Mouse (Mus musculus) ES-E14 (cell line): ENCODE data around the gene B4galnt3. TPM values are rescaled to one million over a fixed set of nuclear protein-coding genes. Genes with fewer than 3 reads are reported as not detected.
A peak's percentile ranks its signal among the peaks of the same experiment; 100 is the strongest.

Experiments used
- DNase-seq: peaks from one replicate; pipeline ENCODE4 v3.0.0-alpha.2; 2013; ENCODE audit warnings: low read depth, low spot score
- H3K27ac ChIP-seq: 2 replicates; pipeline ENCODE4 v1.5.1; 2012; ENCODE audit warnings: low read depth, mild to moderate bottlenecking, low read length, moderate library complexity, mixed read lengths; ENCODE audit not compliant: poor library complexity, insufficient read depth, severe bottlenecking
- H3K36me3 ChIP-seq: 2 replicates; pipeline ENCODE4 v1.6.1; 2012; ENCODE audit warnings: mild to moderate bottlenecking, low read length, moderate library complexity, mixed read lengths; ENCODE audit not compliant: control insufficient read depth, poor library complexity, insufficient read depth, severe bottlenecking
- H3K4me1 ChIP-seq, 2 experiments: fragments of 150-350 bp in 1 of 2; sonication (generic) in 1 of 2; 2 replicates each; pipeline ENCODE4 v1.6.1; 2012; ENCODE audit warnings: low read length in 2 of 2, mild to moderate bottlenecking in 1 of 2, mixed read lengths in 1 of 2; ENCODE audit not compliant: control insufficient read depth in 2 of 2, insufficient read depth in 2 of 2, poor library complexity in 1 of 2
- H3K4me3 ChIP-seq, 2 experiments: fragments of 150-350 bp in 1 of 2; sonication (generic) in 1 of 2; 2 replicates each; pipeline ENCODE4 v1.5.1; 2012; ENCODE audit warnings: low read length in 2 of 2, low read depth in 1 of 2, mild to moderate bottlenecking in 1 of 2, mixed read lengths in 1 of 2; ENCODE audit not compliant: insufficient read depth in 1 of 2, poor library complexity in 1 of 2, severe bottlenecking in 1 of 2
- H3K9ac ChIP-seq: 2 replicates; pipeline ENCODE4 v1.6.1; 2012; ENCODE audit warnings: low read depth, mild to moderate bottlenecking, low read length, mixed read lengths; ENCODE audit not compliant: poor library complexity, insufficient read depth, severe bottlenecking
- H3K9me3 ChIP-seq: fragments of 150-350 bp; sonication (generic); 2 replicates; pipeline ENCODE4 v1.6.1; 2012; ENCODE audit warnings: low read depth, mild to moderate bottlenecking, low read length; ENCODE audit not compliant: control insufficient read depth, insufficient read depth
- CHD2 ChIP-seq: IDR thresholded peaks from 2 replicates; pipeline ENCODE4 v1.6.1; 2014; ENCODE audit warnings: mild to moderate bottlenecking, low read depth, low read length, inconsistent platforms
- HCFC1 ChIP-seq: IDR thresholded peaks from 2 replicates; pipeline ENCODE4 v1.6.1; 2012; ENCODE audit warnings: low read length, inconsistent platforms, borderline replicate concordance; ENCODE audit not compliant: insufficient read depth
- MAFK ChIP-seq: IDR thresholded peaks from 2 replicates; pipeline ENCODE4 v1.6.1; 2014; ENCODE audit warnings: mild to moderate bottlenecking, low read depth, low read length, inconsistent platforms; ENCODE audit not compliant: insufficient read depth
- ZC3H11A ChIP-seq: IDR thresholded peaks from 2 replicates; pipeline ENCODE4 v1.6.1; 2012; ENCODE audit warnings: low read depth, mild to moderate bottlenecking, inconsistent platforms, low read length, borderline replicate concordance
- ZNF384 ChIP-seq: IDR thresholded peaks from 2 replicates; pipeline ENCODE4 v1.6.1; 2012; ENCODE audit warnings: low read depth, low read length, inconsistent platforms
- in situ Hi-C, 2 experiments: fragments of 600-800 bp; cut with MboI; formaldehyde crosslinking; loops; one replicate each; pipeline ENCODE4 v1.15.1; 2025; ENCODE audit warnings: low sequenced_read_pairs in 2 of 2, inconsistent platforms in 1 of 2; ENCODE audit not compliant: unreplicated experiment in 2 of 2
- total RNA-seq: library from RNA; depleted of rRNA; stranded (reverse); fragments of 300-350 nt; gene quantifications from 2 replicates; pipeline ENCODE4 v1.2.3, GENCODE M21; 2012

Gene B4galnt3
- total RNA-seq, 1 experiment = 34.1 TPM

DNA sequence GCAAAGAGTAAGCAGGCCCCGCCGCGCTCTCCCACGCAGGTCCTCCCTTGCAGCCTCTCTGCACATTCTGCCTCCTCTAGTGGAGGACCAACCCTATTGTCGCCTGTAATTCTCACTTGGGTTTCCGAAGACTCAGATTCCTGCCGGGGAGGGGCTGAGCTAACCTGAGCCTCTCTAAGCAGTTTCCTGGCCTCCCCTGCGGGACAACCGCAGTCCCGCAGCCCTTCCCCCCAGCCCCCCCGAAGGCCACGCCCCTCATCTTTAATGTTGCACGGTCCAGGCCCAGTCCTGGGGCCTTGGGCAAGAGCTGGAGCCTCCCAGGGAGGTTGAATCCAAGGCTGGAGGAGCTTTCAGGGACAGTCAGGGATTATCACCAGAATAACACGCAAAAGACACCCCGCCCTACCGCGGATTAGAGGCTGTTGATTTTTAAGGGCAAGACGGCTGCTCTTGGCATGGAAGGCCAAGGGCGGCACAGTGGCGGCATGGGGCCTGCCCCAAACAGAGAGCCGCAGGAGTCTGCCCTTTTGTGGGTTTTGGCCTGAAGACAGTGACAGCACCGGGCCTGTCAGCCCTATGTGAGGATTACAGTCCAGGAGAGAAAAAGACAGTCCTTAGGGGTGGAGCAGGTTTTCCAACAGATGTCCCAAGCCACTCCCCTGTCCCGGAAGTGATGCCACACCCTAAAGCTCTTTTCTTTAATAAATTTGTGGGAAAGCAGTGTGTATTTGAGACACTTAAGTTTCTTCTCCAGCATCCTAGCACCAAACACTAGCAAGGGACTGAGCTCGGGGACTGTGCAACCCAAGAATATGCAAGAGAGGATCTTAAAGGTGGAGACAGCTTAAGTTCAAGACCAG is 105.8 kb downstream of the B4galnt3 start:
- DNase-seq = no peak
- Histone ChIP-seq H3K36me3 (no peaks in the 10 kb centered on the region), H3K27ac (peak overlapping the region; percentile 77), H3K4me3 (peak overlapping the region; percentile 30 to 38; a peak in 3 of 4 replicates), H3K9ac (peak overlapping the region; percentile 24), H3K4me1 (peaks cover 8 to 52% of the 10 kb centered on the region in 2 experiments), H3K9me3 (no peaks in the 10 kb centered on the region)
- in situ Hi-C loops = loop anchor here in 1 of 2 experiments (25.0 kb wide), 1 partner anchor 701 kb away; the partner anchor contains the start of gene Fbxl14
- no peak for TF ChIP-seq ZNF384
- no peak for TF ChIP-seq ZC3H11A
- TF ChIP-seq MAFK = no peak
- TF ChIP-seq CHD2 = no peak
- no peak for TF ChIP-seq HCFC1

DNA sequence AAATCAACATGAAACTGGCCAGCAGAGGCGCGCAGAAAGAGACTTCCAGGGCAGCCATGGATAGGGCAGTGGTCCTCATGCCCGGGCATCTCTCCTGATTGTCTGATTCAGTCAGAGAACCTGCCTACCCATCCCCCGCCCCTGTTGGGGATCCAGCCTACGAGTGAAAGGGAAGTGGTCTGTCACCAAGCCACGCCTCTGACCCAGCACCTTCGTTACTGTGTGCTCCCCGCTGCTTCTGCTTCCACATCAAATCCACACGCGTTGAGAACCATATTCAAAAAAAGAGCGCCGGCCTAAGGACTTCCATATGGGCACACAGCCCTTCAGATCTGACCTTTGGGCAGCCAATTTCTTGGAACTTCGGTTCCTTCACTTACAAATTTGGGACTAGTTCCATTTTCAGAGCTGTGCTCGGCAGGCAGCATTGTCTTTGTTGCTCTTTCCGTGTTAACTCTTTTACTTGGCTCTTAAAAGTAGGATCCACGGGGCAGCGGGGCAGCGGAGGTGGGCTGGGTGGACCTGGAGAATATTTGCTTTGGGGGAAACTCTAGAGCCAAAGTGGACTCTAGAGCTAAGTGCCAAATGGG is 106.7 kb downstream of the B4galnt3 start:
- H3K36me3 ChIP-seq = no peaks in the 10 kb centered on the region
- peak; percentile 59 for DNase-seq
- H3K4me3 ChIP-seq = peak overlapping the region; percentile 9 to 38
- H3K9ac ChIP-seq = peak overlapping the region; percentile 63
- H3K9me3 ChIP-seq = no peaks in the 10 kb centered on the region
- in situ Hi-C loops = loop anchor here in 1 of 2 experiments (25.0 kb wide), 1 partner anchor 700 kb away; the partner anchor contains the start of gene Fbxl14
- H3K27ac ChIP-seq = peak overlapping the region; percentile 74
- peaks cover 8 to 50% of the 10 kb centered on the region in 2 experiments for H3K4me1 ChIP-seq
- TF ChIP-seq ZC3H11A (no peak), HCFC1 (no peak), MAFK (no peak), ZNF384 (no peak), CHD2 (peak; percentile 25; the same call in 1 of the 2 replicates)

DNA sequence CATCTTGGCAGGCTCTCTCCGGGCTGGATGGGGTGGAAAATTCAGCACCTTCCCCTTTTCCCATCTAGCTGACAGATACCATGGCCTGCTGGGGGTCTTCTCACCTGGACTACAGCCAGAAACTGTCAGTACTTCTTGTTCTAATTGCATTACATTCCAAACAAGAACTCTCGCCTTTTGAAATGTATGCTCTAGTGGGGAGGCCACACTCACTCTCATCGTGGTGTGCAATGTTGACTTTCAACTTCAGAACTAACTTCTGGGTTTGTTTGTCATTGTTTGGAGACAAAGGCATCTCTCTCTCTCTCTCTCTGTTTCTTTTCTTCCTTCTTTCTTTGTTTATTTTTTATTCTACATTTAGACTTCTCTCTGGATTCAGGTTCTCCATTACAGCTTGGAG is 107.8 kb downstream of the B4galnt3 start:
- H3K9ac ChIP-seq = no peak overlapping the region
- H3K4me3 ChIP-seq = no peak overlapping the region
- DNase-seq = no peak
- no peak for TF ChIP-seq ZNF384
- no peak for TF ChIP-seq CHD2
- no peak for TF ChIP-seq MAFK
- TF ChIP-seq HCFC1 = no peak
- no peak for TF ChIP-seq ZC3H11A
- H3K4me1 ChIP-seq = peaks cover 8 to 46% of the 10 kb centered on the region in 2 experiments
- peak overlapping the region; percentile 74; the same call in 1 of the 2 replicates for H3K27ac ChIP-seq
- in situ Hi-C loops = loop anchor here in 1 of 2 experiments (25.0 kb wide), 1 partner anchor 699 kb away; the partner anchor contains the start of gene Fbxl14
- no peaks in the 10 kb centered on the region for H3K9me3 ChIP-seq
- H3K36me3 ChIP-seq = no peaks in the 10 kb centered on the region

DNA sequence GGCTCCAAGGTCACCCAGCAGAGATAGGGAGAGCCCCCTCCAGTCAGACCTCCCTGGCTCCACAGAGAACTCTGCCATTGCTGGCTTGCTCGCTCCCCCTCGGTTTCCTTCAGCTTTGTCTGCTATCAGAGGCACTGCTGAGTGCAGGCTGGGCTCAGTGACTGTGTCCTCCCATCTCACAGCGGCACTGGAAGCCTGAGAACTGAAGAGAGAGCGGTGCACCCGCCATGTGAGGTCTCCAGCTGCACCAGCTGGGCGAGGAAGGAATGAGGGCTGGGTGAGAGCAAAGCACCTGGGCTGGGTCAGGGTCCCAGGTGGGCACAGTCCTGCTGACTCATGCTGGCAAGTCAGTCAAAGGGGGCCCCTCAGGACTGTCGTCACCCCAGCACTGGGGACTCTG is 108.6 kb downstream of the B4galnt3 start:
- TF ChIP-seq HCFC1 (no peak), ZNF384 (no peak), ZC3H11A (no peak), CHD2 (no peak), MAFK (peak; percentile 44; the same call in 1 of the 2 replicates)
- Histone ChIP-seq H3K4me3 (peak overlapping the region; percentile 26; a peak in 2 of 4 replicates), H3K4me1 (peaks cover 6 to 43% of the 10 kb centered on the region in 2 experiments), H3K36me3 (no peaks in the 10 kb centered on the region), H3K9ac (peak overlapping the region; percentile 54; the same call in 1 of the 2 replicates), H3K27ac (peak overlapping the region; percentile 71; the same call in 1 of the 2 replicates), H3K9me3 (no peaks in the 10 kb centered on the region)
- no peak for DNase-seq
- in situ Hi-C loops = loop anchor here in 1 of 2 experiments (25.0 kb wide), 1 partner anchor 698 kb away; the partner anchor contains the start of gene Fbxl14
